Mouse (Mus musculus): ENCODE measurements around the gene Ikzf1. TPM values are rescaled to one million over a fixed set of nuclear protein-coding genes. Genes with fewer than 3 reads are reported as not detected.

Gene Ikzf1
- polyA plus RNA-seq, 1 experiment from 2014 or later, result 1.3 TPM

DNA sequence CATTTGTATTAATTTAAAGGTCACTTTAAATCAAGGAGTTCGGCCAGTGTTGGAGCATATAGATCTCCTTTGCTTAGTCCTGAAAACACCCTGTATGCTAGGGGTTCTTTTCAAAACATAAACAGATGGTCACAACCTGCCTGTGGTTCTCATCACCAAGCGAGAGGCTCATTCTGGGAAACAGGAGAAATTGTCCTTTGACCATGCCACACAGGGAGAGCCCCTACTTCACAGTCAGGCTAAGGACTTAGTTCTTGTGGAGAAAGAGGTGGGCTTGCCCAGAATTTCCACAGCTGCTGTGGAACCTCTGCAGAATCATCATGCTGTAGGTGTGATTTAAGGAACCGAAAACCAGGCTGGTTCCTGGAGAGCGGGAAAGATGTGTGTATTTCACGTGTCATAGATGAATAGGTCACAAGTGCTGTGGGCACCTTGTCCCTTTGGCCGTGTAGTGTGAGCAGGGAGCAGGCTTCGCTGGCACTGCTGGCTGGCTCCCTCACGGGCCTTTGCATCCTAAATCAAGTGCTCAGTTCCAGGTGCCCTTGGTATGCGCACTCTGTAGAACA lies 23.4 kb downstream of the Ikzf1 start:
- Histone ChIP-seq H3K36me3 (no peaks in the 10 kb centered on the region), H3K27ac (no peak overlapping the region), H3K9me3 (no peaks in the 10 kb centered on the region), H3K4me3 (replicated peaks) (no peak overlapping the region), H3K27me3 (no peaks in the 10 kb centered on the region; the same call in 1 of the 2 replicates), H3K9ac (replicated peaks) (no peak overlapping the region), H3K4me1 (replicated peaks) (no peaks in the 10 kb centered on the region), H3K4me2 (no peak overlapping the region)
- WGBS, result 86% methylated on average over 9 of the region's 9 CpGs
- ATAC-seq (ENCODE audit: insufficient number of reproducible peaks, insufficient read depth, low FRiP score, low TSS enrichment, low read depth), result no peak

DNA sequence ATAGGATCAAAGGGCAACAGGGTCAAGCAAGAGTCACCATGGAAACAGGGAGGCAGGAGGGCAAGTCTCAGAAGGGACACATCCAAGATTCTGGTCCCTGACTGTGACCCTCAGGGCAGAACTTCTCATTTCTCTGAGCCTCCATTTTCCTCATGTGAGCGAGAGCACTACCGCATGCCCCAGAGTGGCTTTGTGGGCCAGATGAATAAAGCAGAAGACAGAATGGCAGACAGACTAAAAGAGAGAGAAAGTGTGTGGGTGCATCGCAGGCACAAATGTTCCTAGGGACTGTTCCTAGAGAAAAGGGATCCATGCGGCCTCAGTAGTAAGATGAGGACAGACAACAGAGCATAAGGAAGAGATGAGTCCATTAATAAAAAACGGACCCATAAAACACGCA lies 24.5 kb downstream of the Ikzf1 start:
- no peaks in the 10 kb centered on the region for H3K36me3 ChIP-seq
- no peak overlapping the region for H3K27ac ChIP-seq
- no peaks in the 10 kb centered on the region for H3K4me1 ChIP-seq (replicated peaks)
- H3K9ac ChIP-seq (replicated peaks), result no peak overlapping the region
- no peak for ATAC-seq (ENCODE audit: insufficient number of reproducible peaks, insufficient read depth, low FRiP score, low TSS enrichment, low read depth)
- no peaks in the 10 kb centered on the region for H3K9me3 ChIP-seq
- H3K27me3 ChIP-seq, result no peaks in the 10 kb centered on the region; the same call in 1 of the 2 replicates
- no peak overlapping the region for H3K4me3 ChIP-seq (replicated peaks)
- H3K4me2 ChIP-seq, result no peak overlapping the region
- WGBS, result 86% methylated on average over 6 of the region's 6 CpGs

- ATAC-seq (ENCODE audit: insufficient number of reproducible peaks, insufficient read depth, low FRiP score, low TSS enrichment, low read depth), result no peak
- Histone ChIP-seq H3K36me3 (no peaks in the 10 kb centered on the region), H3K4me2 (no peak overlapping the region), H3K4me1 (replicated peaks) (no peaks in the 10 kb centered on the region), H3K9me3 (no peaks in the 10 kb centered on the region), H3K4me3 (replicated peaks) (no peak overlapping the region), H3K27me3 (no peaks in the 10 kb centered on the region; the same call in 1 of the 2 replicates), H3K9ac (replicated peaks) (no peak overlapping the region), H3K27ac (no peak overlapping the region)
Observed at GRCm38 (mm10) chr11:11710718-11711117, 25.9 kb downstream of the Ikzf1 start.

DNA sequence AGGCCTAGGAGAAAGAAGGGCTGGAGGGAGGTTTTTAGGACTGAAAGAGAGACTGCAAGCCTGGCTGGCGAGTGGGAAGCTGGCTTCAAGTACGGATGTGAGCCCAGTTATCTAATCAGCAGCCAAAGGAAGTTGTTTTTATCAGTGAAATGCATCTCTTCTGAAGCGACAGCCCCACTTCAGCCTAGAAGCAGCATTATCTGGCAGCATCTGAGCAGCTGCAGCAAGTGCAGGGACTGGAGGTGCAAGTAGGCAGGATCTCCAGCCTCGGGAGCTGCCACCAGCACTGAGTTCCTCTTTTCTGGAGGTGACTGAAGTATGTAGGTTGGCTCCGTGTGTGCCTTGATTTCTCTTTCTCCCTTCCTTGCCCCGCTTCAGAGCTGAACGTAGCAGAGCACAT lies 26.9 kb downstream of the Ikzf1 start:
- WGBS, result 66% methylated on average over 7 of the region's 7 CpGs
- Histone ChIP-seq H3K4me1 (replicated peaks) (no peaks in the 10 kb centered on the region), H3K27ac (no peak overlapping the region), H3K9ac (replicated peaks) (no peak overlapping the region), H3K4me2 (no peak overlapping the region), H3K27me3 (no peaks in the 10 kb centered on the region; the same call in 1 of the 2 replicates), H3K9me3 (no peaks in the 10 kb centered on the region), H3K36me3 (no peaks in the 10 kb centered on the region), H3K4me3 (replicated peaks) (no peak overlapping the region)
- ATAC-seq (ENCODE audit: insufficient number of reproducible peaks, insufficient read depth, low FRiP score, low TSS enrichment, low read depth), result no peak

- no peak for ATAC-seq (ENCODE audit: insufficient number of reproducible peaks, insufficient read depth, low FRiP score, low TSS enrichment, low read depth)
- no peaks in the 10 kb centered on the region for H3K4me1 ChIP-seq (replicated peaks)
- no peaks in the 10 kb centered on the region for H3K9me3 ChIP-seq
- no peak overlapping the region for H3K9ac ChIP-seq (replicated peaks)
- no peak overlapping the region for H3K4me3 ChIP-seq (replicated peaks)
- peaks cover under 1% of the 10 kb centered on the region; the same call in 1 of the 2 replicates for H3K27me3 ChIP-seq
- no peaks in the 10 kb centered on the region for H3K36me3 ChIP-seq
- H3K27ac ChIP-seq, result no peak overlapping the region
- no peak overlapping the region for H3K4me2 ChIP-seq
- WGBS, result 86% methylated on average over 2 of the region's 2 CpGs
Observed at GRCm38 (mm10) chr11:11714676-11715075, 29.9 kb downstream of the Ikzf1 start.

DNA sequence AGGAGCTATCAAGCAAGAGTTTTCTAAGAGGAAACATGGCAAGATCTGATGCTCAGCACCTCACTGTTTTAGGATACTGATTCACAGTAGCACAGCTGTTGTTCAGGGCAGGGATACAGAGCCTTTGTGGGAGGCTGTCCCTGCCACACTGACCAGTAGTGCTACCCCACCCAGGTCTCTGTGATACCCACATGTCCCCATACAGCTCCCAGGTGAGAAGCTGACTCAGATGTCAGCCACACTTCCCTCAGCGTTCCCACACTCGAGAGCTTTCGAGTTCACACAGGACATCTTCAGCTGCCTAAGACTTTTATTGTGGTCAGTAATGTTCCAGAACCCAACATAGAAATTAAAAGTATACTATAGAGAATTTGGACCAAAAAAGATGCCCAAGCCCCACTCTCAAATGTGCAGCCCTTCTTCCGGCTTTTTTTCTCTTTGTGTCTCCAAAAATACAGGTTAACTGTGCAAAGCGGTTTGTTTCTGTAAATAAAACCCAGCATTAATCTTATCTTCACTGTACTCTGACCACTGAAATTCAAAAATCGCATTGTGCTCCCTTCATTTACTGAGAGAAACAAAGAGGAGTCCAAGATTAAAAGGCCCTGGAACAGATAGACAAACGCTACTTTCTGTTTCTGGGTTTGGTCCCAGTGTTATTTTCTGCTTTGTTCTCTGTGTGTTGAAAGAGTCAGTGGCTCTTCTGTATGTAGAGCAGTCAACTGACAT lies 31.3 kb downstream of the Ikzf1 start:
- H3K27me3 ChIP-seq, result peaks cover 3% of the 10 kb centered on the region; the same call in 1 of the 2 replicates
- 87% methylated on average over 7 of the region's 7 CpGs for WGBS
- H3K36me3 ChIP-seq, result no peaks in the 10 kb centered on the region
- H3K4me2 ChIP-seq, result no peak overlapping the region
- no peaks in the 10 kb centered on the region for H3K9me3 ChIP-seq
- H3K4me3 ChIP-seq (replicated peaks), result no peak overlapping the region
- H3K27ac ChIP-seq, result no peak overlapping the region
- H3K9ac ChIP-seq (replicated peaks), result no peak overlapping the region
- no peaks in the 10 kb centered on the region for H3K4me1 ChIP-seq (replicated peaks)
- ATAC-seq (ENCODE audit: insufficient number of reproducible peaks, insufficient read depth, low FRiP score, low TSS enrichment, low read depth), result no peak

GRCm38 (mm10) chr11:11716692-11717037 lies 31.9 kb downstream of the Ikzf1 start:
- Histone ChIP-seq H3K9me3 (no peaks in the 10 kb centered on the region), H3K36me3 (no peaks in the 10 kb centered on the region), H3K27me3 (peaks cover 3% of the 10 kb centered on the region; the same call in 1 of the 2 replicates), H3K27ac (no peak overlapping the region), H3K9ac (replicated peaks) (no peak overlapping the region), H3K4me1 (replicated peaks) (no peaks in the 10 kb centered on the region), H3K4me3 (replicated peaks) (no peak overlapping the region), H3K4me2 (no peak overlapping the region)
- WGBS, result 80% methylated on average over 2 of the region's 2 CpGs
- no peak for ATAC-seq (ENCODE audit: insufficient number of reproducible peaks, insufficient read depth, low FRiP score, low TSS enrichment, low read depth)

GRCm38 (mm10) chr11:11717606-11718167 lies 32.9 kb downstream of the Ikzf1 start:
- H3K36me3 ChIP-seq, result no peaks in the 10 kb centered on the region
- H3K9ac ChIP-seq (replicated peaks), result no peak overlapping the region
- WGBS, result 78% methylated on average over 4 of the region's 4 CpGs
- H3K4me3 ChIP-seq (replicated peaks), result no peak overlapping the region
- no peak overlapping the region for H3K4me2 ChIP-seq
- H3K4me1 ChIP-seq (replicated peaks), result no peaks in the 10 kb centered on the region
- no peak overlapping the region for H3K27ac ChIP-seq
- H3K9me3 ChIP-seq, result no peaks in the 10 kb centered on the region
- no peak for ATAC-seq (ENCODE audit: insufficient number of reproducible peaks, insufficient read depth, low FRiP score, low TSS enrichment, low read depth)
- 0 out of 2 replicates have a peak, but pooled peaks cover 3% of the 10 kb centered on the region for H3K27me3 ChIP-seq

GRCm38 (mm10) chr11:11719748-11720147 lies 34.9 kb downstream of the Ikzf1 start:
- Histone ChIP-seq H3K4me3 (replicated peaks) (no peak overlapping the region), H3K9ac (replicated peaks) (no peak overlapping the region), H3K4me2 (no peak overlapping the region), H3K4me1 (replicated peaks) (no peaks in the 10 kb centered on the region), H3K27me3 (0 out of 2 replicates have a peak, but pooled peaks cover 3% of the 10 kb centered on the region), H3K36me3 (no peaks in the 10 kb centered on the region), H3K9me3 (no peaks in the 10 kb centered on the region), H3K27ac (no peak overlapping the region)
- WGBS, result 84% methylated on average over 5 of the region's 5 CpGs
- no peak for ATAC-seq (ENCODE audit: insufficient number of reproducible peaks, insufficient read depth, low FRiP score, low TSS enrichment, low read depth)

GRCm38 (mm10) chr11:11725252-11725875 lies 40.6 kb downstream of the Ikzf1 start:
- no peak overlapping the region for H3K4me3 ChIP-seq (replicated peaks)
- no peaks in the 10 kb centered on the region for H3K4me1 ChIP-seq (replicated peaks)
- H3K9me3 ChIP-seq, result no peaks in the 10 kb centered on the region
- no peak overlapping the region for H3K9ac ChIP-seq (replicated peaks)
- H3K27ac ChIP-seq, result no peak overlapping the region
- 83% methylated on average over 11 of the region's 11 CpGs for WGBS
- H3K4me2 ChIP-seq, result no peak overlapping the region
- no peaks in the 10 kb centered on the region for H3K27me3 ChIP-seq
- ATAC-seq (ENCODE audit: insufficient number of reproducible peaks, insufficient read depth, low FRiP score, low TSS enrichment, low read depth), result no peak
- no peaks in the 10 kb centered on the region for H3K36me3 ChIP-seq

- H3K4me1 ChIP-seq (replicated peaks), result no peaks in the 10 kb centered on the region
- no peak overlapping the region for H3K4me2 ChIP-seq
- ATAC-seq (ENCODE audit: insufficient number of reproducible peaks, insufficient read depth, low FRiP score, low TSS enrichment, low read depth), result no peak
- no peaks in the 10 kb centered on the region for H3K36me3 ChIP-seq
- no peak overlapping the region for H3K9ac ChIP-seq (replicated peaks)
- H3K9me3 ChIP-seq, result no peaks in the 10 kb centered on the region
- H3K4me3 ChIP-seq (replicated peaks), result no peak overlapping the region
- H3K27me3 ChIP-seq, result no peaks in the 10 kb centered on the region
- WGBS, result 88% methylated on average over 5 of the region's 5 CpGs
- no peak overlapping the region for H3K27ac ChIP-seq
Observed at GRCm38 (mm10) chr11:11725876-11726525, 41.2 kb downstream of the Ikzf1 start.
